Mouse (Mus musculus) mouse embryonic stem cell (cell line): Measurements from ENCODE around the gene Nsun2.

Source experiments
- in situ Hi-C, 2 experiments: fragments of 300-500 bp; cut with MboI; formaldehyde crosslinking; loops; 1 replicate in 1 of 2; 3 replicates in 1 of 2; pipeline ENCODE4 v1.14.3; 2019 to 2020; ENCODE audit warnings: low sequenced_read_pairs in 2 of 2, low pct_unique_long_range_greater_than_20kb in 1 of 2, mixed read lengths in 1 of 2; ENCODE audit not compliant: unreplicated experiment in 1 of 2

Nsun2 gene

DNA sequence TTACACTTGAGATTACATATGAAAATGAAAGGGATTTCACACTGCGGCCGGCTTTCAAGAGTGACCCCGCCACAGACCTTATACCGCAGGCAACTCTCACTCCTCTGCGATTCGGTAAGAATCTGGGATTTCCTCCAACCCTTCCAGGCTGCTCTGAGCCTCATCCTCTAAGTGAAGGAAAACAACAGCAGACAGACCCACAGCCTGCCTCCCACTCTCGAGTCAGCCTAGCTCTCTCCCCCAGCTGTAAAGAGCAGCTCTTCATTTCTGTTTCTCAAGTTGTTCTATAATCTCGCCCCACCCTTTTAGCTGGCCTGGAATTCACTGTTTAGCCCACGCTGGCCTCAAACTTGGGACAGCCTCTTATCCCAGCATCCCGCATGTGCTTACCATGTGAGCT, 8.2 kb downstream of the Nsun2 start:
- in situ Hi-C loops: loop anchor here in 1 of 2 experiments (10.0 kb wide), 1 partner anchor 53 kb away; no protein-coding TSS in a partner anchor

DNA sequence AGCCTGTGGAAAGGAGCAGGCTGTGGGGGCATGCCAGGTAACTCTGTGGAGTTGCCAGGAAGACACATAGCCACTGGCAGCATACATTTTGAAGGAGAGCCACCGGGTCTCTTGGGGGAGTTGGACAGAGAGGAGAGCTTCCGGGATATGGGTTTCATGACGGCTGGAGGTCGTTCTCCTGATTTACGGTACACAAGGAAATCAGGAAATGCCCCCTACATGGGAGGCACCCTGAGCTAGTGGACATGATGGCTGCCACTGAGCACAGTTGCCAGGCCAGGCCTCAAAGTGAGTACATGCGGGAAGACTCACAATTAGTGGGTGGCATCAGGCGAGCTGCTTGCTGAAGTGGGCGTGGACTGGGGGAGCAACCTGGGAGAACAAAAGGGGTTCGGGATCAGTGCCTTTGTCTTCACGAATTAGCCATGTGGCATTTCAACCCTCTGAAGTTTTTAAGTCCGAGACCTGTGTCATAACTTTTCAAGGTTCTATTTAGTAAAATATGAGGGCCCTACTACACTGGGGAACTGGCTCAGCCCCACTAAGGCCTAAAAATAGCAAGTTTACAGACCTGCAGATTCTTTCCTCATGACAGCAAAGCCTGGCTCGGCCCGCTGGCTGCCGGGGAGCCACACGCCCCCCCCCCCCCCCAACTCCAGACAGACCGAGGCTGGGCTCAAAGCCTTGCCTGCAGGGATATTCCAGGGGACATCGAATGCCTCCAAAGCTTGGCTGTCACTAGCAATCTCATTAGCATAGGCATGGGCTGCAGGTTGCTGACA, 9.2 kb downstream of the Nsun2 start:
- in situ Hi-C loops: loop anchor here in 1 of 2 experiments (10.0 kb wide), 1 partner anchor 52 kb away; no protein-coding TSS in a partner anchor

DNA sequence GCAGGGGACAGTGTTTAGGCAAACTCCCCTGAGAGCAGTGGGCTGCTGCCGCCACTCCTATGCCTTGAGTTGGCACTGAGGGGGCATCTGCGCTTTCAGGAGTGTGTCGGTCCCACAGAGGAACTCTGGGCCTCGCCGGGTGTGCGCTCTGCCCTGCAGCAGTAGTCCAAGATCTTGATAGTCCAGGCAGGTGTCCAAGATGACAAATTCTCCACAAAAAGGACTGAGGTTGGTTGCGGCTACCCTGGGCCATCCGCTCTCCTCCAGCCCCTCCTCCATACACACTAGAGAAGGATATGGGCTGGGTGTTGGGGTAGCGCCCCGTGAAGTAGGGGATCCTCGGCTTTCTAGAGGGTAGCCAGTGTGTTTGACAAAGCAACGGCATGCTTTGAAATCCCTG, 10.0 kb downstream of the Nsun2 start:
- in situ Hi-C loops: loop anchor here in 1 of 2 experiments (10.0 kb wide), 1 partner anchor 51 kb away; no protein-coding TSS in a partner anchor

DNA sequence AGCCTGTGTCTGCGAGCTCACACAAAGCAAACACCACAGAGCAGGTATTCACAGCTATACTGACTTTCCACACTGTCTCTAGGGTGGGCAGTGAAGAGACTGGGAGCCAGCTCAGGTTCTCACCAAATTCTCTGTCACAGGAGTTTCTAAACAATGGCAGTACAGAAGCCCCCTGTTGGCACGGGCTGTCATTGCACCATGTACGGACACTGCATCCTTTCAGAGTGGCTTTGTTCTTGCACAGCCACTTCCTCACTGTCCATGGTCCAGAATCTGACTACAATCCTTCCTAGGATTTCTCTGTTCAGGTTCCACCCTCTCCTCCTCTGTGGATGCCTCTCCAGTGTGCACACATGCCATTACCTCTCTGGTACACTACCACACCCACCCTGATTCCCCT, 11.5 kb downstream of the Nsun2 start:
- in situ Hi-C loops: loop anchor here in 1 of 2 experiments (10.0 kb wide), 1 partner anchor 50 kb away; no protein-coding TSS in a partner anchor

DNA sequence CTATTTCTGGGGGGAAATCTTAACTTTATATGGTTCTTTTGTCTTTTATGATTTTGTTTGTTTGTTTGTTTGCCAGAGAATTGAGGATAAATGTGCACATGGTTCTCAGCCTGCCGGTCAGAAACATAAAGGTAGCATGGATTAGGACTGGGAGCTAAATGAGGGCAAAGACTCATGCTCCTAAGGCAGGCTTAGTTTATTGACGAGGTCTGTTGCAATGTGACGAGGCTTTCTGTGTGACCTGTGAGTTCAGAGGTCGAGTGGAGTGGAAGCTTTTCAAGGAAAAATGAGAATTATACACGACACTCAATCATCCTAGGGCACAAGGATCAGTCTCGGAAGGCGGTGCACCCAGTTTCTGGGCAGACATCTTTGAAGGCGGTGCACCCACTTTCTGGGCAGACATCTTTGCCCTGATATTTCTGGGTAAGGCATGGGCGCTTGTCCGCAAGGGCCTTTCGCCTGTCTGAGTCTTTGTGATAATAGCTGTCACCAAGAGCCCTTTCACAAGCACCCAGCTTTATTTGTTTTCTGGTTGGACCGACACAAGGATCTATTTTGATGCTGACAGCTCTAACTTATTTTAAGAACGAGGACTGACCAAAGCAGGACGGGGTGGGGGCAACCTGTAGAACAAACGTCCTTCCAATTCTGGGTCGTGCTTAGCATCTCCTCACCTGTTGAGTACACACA, 14.1 kb downstream of the Nsun2 start:
- in situ Hi-C loops: loop anchor here in 1 of 2 experiments (10.0 kb wide), 1 partner anchor 47 kb away; no protein-coding TSS in a partner anchor

DNA sequence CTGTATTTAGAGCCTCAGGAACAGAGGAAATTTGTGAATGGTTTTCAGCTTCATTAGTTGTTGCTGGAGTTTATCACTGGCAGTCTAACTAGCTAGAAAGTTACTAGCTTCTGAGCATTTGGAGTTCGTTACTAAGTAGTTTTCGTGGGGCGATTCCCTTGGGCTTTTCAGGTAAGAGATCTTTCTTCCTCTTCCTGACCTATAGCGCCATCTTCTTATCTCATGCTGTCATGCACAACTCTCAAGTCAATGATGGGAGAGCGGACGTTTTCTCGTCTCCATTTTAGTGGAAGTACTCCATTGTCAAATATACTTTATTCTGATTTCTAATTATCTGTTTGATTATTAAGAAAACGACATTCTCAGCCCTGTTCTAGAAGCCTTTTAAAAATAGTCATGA, 16.4 kb downstream of the Nsun2 start:
- in situ Hi-C loops: loop anchor here (5.0 to 10.0 kb wide), 3 partner anchors 45 to 107 kb away; no protein-coding TSS in a partner anchor

DNA sequence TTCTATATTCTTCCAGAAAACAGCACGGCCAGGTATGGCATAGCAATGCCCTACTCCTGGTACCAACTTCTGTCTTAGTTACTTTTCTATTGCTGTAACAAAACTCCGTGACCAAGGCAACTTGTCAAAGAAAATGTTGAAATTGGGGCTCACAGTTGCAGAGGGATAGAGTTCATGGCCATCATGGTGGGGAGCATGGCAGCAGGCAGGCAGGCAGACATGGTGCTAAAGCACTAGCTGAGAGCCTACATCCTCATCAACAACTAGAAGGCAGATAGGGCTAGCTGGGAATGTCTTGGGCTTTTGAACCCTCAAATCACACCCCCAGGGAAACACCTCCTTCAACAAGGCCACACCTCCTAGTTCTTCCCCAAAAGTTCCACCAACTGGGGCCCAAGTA, 17.3 kb downstream of the Nsun2 start:
- in situ Hi-C loops: loop anchor here (5.0 to 10.0 kb wide), 2 partner anchors 104 to 106 kb away; no protein-coding TSS in a partner anchor

DNA sequence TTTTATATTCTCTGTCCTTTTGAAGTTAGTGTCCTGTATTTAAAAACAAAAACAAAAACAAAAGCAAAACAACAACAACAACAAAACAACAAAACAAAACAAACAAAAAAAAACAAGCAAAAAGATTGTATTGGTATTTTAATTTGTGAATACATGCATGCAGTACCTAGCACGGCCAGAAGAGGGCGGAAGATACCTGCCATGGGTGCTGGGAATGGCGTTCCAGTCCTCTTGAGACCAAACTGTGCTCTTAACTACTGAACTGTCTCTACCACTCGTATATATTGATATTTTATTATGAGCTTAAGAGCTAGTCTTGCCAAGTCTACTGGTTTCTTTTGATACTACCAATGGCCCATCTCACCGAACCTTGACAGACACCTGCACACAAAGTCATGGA, 19.5 kb downstream of the Nsun2 start:
- in situ Hi-C loops: loop anchor here (5.0 to 10.0 kb wide), 2 partner anchors 102 to 104 kb away; no protein-coding TSS in a partner anchor

DNA sequence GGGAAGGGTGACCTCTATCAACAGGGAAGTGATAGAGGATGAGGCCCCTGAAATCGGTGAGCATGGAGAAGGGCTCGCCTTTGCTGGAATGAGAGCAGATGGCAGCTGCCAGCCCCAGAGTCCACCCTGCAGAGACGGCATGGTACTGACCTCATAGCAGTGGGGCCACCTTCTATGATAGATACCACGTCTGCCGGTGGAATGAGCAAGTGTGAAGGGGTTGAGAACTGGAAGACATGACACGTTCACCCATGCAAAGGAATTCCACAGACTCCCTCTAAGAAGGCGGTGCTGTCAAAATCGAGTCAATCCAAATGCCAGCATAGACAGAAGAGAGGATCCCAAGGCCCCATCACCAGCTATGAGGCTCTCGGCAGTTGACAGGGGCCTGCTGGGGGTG, 20.7 kb downstream of the Nsun2 start:
- in situ Hi-C loops: loop anchor here (5.0 to 10.0 kb wide), 2 partner anchors 101 to 103 kb away; no protein-coding TSS in a partner anchor

DNA sequence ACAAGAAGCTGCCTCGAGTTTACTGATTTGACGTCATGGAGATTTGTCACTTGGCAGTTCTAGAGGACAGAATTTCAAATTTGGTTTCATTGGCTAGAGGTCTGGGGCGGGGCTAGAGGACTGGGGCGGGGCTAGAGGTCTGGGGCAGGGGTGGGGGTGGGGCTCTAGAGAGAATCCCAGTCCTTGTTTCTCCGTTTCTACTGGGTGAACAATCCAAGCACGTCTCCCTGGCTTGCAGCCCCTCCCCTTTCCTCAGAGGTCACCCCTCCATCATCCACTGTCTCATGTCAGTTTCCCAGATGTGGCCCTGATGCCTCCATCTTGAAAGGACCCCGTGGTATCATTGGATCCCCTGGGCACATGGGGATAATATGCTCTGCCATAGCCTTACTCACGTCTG, 21.5 kb downstream of the Nsun2 start:
- in situ Hi-C loops: loop anchor here in 1 of 2 experiments (10.0 kb wide), 1 partner anchor 100 kb away; no protein-coding TSS in a partner anchor

DNA sequence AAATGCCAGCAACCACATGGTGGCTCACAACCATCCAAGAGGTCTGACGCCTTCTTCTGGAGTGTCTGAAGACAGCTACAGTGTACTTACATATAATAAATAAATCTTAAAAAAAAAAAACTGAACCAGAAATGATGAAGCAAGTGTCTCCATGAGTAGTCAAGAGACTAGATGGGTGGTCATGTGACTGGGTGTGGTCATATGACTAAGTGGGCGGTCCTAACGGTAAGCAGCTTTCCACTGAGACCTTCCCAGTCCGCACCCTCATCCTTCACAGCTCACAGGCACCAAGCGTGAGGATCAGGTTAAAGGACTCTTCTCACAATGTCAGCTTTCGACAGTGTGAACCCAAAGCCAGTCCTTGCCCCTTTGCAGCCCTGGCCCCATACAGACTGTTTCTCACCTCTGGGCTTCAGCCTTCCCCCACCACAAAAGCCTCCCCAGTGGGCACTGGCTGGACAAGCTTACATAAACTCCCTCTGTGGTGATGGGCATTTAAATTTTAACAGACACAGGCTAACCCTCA, 22.5 kb downstream of the Nsun2 start:
- in situ Hi-C loops: loop anchor here in 1 of 2 experiments (10.0 kb wide), 1 partner anchor 99 kb away; no protein-coding TSS in a partner anchor

DNA sequence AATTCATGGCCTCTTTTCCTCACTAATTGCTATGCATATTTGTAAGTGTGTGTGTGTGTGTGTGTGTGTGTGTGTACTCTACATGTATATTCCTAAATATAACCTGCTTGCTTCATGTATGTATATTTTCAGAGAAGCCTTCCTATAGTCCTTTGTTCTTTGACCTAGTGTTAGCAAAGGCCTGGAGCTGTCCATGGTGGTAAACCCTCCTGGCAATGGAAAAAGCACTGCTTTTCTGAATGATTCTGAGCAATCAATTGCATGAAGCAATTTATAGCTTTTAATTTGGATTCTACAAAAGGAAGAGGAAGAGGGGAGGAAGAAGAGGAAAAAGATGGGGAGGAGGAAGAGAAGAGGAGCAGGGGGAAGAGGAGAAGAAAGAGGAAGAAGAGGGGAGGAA, 23.2 kb downstream of the Nsun2 start:
- in situ Hi-C loops: loop anchor here in 1 of 2 experiments (10.0 kb wide), 1 partner anchor 98 kb away; no protein-coding TSS in a partner anchor

DNA sequence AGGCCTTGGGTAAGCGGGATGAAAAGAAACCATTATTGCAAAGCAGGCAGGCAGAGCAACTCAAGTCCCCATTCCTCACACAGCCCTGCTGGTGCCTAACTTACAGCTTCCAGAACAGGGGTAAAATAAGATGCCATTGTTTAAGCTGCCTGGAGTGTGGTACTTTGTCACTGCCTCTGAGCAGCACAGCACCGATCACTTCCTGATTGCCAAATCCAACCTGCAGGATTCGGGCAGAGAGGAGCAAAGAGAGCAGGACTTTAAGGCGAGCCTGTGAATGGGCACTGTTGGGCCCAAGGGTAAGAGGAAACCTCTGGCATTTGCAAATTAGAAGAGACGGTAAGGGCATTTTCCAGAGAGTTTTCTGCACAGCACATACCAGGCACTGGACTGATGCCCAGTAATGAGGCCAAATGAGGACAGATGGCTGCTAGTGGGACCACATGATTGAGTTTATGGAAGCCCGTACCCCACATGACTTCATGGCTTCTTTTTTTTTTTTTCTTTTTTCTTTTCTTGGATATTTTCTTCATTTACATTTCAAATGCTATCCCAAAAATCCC, 24.6 kb downstream of the Nsun2 start:
- in situ Hi-C loops: loop anchor here in 1 of 2 experiments (10.0 kb wide), 1 partner anchor 97 kb away; no protein-coding TSS in a partner anchor

DNA sequence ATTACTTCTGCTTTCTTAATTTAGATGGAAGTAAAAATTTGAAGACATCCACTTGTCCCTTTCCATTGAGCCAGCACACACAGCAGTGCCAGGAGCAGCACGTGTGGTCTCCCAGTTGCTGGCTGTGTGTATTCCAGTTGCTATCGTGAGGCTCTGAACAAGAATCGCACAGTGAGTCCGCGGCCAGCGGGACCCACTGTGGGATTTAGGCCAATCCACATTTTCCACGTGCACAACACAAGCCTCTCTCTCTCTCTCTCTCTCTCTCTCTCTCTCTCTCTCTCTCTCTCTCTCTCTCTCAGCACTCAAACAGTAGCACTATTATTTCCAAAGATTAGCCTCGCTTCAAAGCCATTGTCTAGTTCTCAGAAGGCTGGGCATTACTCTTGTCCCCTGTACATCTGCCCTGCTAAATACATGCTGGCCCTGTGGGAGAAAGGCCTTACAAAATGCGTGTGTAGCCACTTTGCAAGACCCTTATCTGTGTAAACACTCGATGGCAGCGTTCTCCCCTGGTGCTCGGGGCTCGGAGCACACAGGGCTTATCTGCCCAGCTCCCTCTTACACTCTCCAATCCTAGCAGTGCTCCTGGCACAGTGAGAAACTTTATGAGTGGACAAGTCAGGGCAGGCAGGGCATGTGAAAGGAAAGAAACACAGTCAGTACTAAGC, 25.9 kb downstream of the Nsun2 start:
- in situ Hi-C loops: loop anchor here in 1 of 2 experiments (10.0 kb wide), 1 partner anchor 95 kb away; no protein-coding TSS in a partner anchor

DNA sequence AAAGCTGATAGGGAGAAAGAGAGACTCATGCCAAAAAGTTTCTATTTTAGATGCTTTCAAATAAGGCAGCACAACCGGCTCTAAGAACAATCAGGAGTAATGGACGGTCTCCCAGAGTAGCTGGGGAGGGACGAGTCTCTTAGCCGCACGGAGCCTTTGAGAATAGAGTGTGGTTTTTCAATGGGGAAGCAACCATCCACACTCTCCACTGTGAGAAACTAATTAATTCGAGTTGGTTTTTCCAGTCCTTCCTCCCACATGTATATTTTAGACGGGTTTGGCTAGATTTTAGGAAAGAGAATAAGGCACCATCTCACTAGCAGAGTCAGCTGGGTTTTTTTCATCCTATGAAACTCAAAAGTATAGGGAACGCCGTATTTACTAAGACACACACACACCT, 28.5 kb downstream of the Nsun2 start:
- in situ Hi-C loops: no loop called here

DNA sequence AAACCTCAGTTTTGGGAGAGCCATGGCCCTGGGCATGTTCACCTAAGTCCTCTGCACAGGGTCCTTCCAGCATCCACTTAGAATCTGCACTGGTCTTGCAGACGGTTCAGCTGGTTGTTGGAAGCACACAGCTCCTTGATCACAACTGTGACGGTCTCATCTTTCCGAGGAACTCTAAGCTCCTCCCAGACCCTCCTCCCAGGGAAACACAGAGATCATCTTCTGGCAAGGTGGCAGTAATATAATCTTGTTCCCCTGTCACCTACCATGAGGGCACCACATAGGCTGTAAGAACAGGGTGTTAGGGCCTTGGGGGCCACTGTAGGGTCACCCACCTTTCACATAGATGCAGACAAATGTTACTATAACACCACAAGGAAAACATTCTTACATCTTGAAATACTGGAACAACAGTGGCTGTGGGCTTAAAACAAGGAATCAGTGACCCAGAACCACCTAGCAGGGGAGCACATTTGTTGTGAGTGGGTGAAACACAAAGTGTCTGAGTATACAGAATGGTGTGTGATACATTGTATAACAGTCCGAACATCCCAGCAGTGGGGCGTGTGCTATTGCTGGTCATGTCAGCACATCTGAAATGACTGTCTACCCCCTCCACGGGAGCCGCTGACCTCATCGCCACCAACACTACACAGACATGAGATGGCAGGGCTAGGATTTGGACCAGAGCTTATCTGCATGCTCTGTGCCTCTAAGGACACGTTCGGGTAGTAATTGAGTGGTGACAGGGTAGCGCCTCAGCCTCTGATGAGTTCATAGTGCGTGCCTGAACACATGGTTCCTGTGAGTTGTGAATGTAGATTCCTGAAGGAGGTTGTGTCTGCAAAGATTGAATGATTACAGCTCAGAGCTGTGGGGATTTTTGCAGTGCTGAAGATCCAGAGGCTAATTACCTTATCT, 29.4 kb downstream of the Nsun2 start:
- in situ Hi-C loops: no loop called here

DNA sequence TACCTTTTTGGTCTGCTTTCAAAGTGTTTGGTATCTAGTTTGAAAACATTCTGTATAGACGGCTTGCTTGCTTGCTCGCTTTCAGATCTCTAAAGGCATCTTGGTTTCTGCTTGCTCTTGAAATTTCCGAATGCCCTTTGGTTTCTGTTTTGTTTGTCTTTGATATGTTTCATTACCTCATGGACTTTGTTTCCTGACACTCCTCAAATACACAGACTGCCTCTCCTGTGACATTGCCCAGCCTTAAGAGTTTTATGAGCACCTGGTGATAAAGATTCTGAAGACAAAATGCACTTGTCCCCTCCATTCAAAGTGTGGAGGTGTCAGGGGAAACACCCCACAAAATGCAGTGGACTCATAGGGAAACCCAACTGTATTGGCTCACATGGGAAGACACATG, 30.4 kb downstream of the Nsun2 start:
- in situ Hi-C loops: no loop called here
